Mouse (Mus musculus) CD4-positive, CD25-positive, alpha-beta regulatory T cell, adult 4 months (primary cell): ENCODE data around the gene Tlx2. TPM values are rescaled to one million over a fixed set of nuclear protein-coding genes. Genes with fewer than 3 reads are reported as not detected.
A peak's percentile ranks its signal among the peaks of the same experiment; 100 is the strongest.

ENCODE experiments used
- ATAC-seq: one replicate; pipeline ENCODE4 v1.8.0; 2017
- polyA plus RNA-seq, 2 experiments: library from polyadenylated mRNA; unstranded; fragments of 100-300 nt; shearing (Covaris generic); gene quantifications; one replicate each; pipeline ENCODE4 v1.2.1; 2017

Gene Tlx2
- polyA plus RNA-seq, 2 experiments from 2014 or later: not detected

- peak; percentile 92 for ATAC-seq
Measured at GRCm38 (mm10) chr6:83054074-83054851, 15.8 kb downstream of the Tlx2 start, which contains the start of gene Aup1. Gene Aup1, plus strand, starts transcription at chr6:83054521.

- ATAC-seq: peak; percentile 27
Measured at GRCm38 (mm10) chr6:83053136-83053960, 16.7 kb downstream of the Tlx2 start.

- no peak for ATAC-seq
Measured at GRCm38 (mm10) chr6:83049367-83049766, 20.7 kb downstream of the Tlx2 start.

GRCm38 (mm10) chr6:83044742-83045141 is 25.4 kb downstream of the Tlx2 start:
- ATAC-seq: no peak

GRCm38 (mm10) chr6:83043993-83044392 is 26.1 kb downstream of the Tlx2 start:
- no peak for ATAC-seq

- no peak for ATAC-seq
Measured at GRCm38 (mm10) chr6:83043561-83043960, 26.5 kb downstream of the Tlx2 start.

- ATAC-seq: no peak
Measured at GRCm38 (mm10) chr6:83040601-83041000, 29.5 kb downstream of the Tlx2 start.

- ATAC-seq: peak; percentile 94
Measured at GRCm38 (mm10) chr6:83038496-83039012, 31.5 kb downstream of the Tlx2 start.

- ATAC-seq: no peak
Measured at GRCm38 (mm10) chr6:83037188-83037587, 32.9 kb downstream of the Tlx2 start.

- no peak for ATAC-seq
Measured at GRCm38 (mm10) chr6:83034463-83035055, 35.5 kb downstream of the Tlx2 start.

GRCm38 (mm10) chr6:83033249-83034185 is 36.6 kb downstream of the Tlx2 start, which contains the start of the genes Dok1 and Loxl3:
Gene Dok1, minus strand, starts transcription at chr6:83033471.
Gene Loxl3, plus strand, starts transcription at chr6:83034173.
- ATAC-seq: peak; percentile 65

- ATAC-seq: peak; percentile 56
Measured at GRCm38 (mm10) chr6:83032769-83033191, 37.3 kb downstream of the Tlx2 start.

- ATAC-seq: no peak
Measured at GRCm38 (mm10) chr6:83031921-83032590, 38.0 kb downstream of the Tlx2 start.

GRCm38 (mm10) chr6:83031111-83031510 is 39.0 kb downstream of the Tlx2 start:
- no peak for ATAC-seq

GRCm38 (mm10) chr6:83029777-83030176 is 40.3 kb downstream of the Tlx2 start:
- ATAC-seq: no peak

- no peak for ATAC-seq
Measured at GRCm38 (mm10) chr6:83027706-83028105, 42.4 kb downstream of the Tlx2 start.

GRCm38 (mm10) chr6:83027293-83027692 is 42.8 kb downstream of the Tlx2 start:
- ATAC-seq: no peak

GRCm38 (mm10) chr6:83025221-83025620 is 44.9 kb downstream of the Tlx2 start:
- ATAC-seq: no peak

GRCm38 (mm10) chr6:83024421-83024820 is 45.7 kb downstream of the Tlx2 start:
- ATAC-seq: no peak

GRCm38 (mm10) chr6:83023786-83024185 is 46.3 kb downstream of the Tlx2 start:
- no peak for ATAC-seq

GRCm38 (mm10) chr6:83023008-83023407 is 47.1 kb downstream of the Tlx2 start:
- no peak for ATAC-seq
